Mouse (Mus musculus) midbrain, embryonic 13.5 days (tissue): ENCODE results near the gene Olfr791. TPM values are rescaled to one million over a fixed set of nuclear protein-coding genes. Genes with fewer than 3 reads are reported as not detected.

Source experiments
- ATAC-seq: fragments of 200-750 bp; cut with Nextera tagmentation; 2 replicates; pipeline ENCODE4 v1.8.0; 2017; ENCODE audit warnings: mild to moderate bottlenecking, moderate TSS enrichment, moderate library complexity
- H3K27ac ChIP-seq: fragments of 300-500 bp; sonication (generic); 2 replicates; pipeline ENCODE4 v1.5.1; 2015; ENCODE audit warnings: inconsistent platforms, mild to moderate bottlenecking, moderate library complexity
- H3K27me3 ChIP-seq: fragments of 300-500 bp; sonication (generic); 2 replicates; pipeline ENCODE4 v1.6.1; 2015; ENCODE audit warnings: mild to moderate bottlenecking, inconsistent platforms
- H3K36me3 ChIP-seq: fragments of 300-500 bp; sonication (generic); 2 replicates; pipeline ENCODE4 v1.6.1; 2015; ENCODE audit warnings: mild to moderate bottlenecking, inconsistent platforms
- H3K4me1 ChIP-seq: fragments of 300-500 bp; sonication (generic); replicated peaks from 2 replicates; pipeline ENCODE4 v1.6.1; 2015; ENCODE audit warnings: inconsistent platforms
- H3K4me2 ChIP-seq: fragments of 300-500 bp; sonication (generic); replicated peaks from 2 replicates; pipeline ENCODE4 v1.6.1; 2015; ENCODE audit warnings: moderate library complexity, mild to moderate bottlenecking, inconsistent platforms
- H3K4me3 ChIP-seq: fragments of 300-500 bp; sonication (generic); replicated peaks from 2 replicates; pipeline ENCODE4 v1.5.1; 2015; ENCODE audit warnings: mild to moderate bottlenecking, inconsistent platforms
- H3K9ac ChIP-seq: fragments of 300-500 bp; sonication (generic); replicated peaks from 2 replicates; pipeline ENCODE4 v1.6.1; 2015; ENCODE audit warnings: mild to moderate bottlenecking, inconsistent platforms
- H3K9me3 ChIP-seq: fragments of 300-500 bp; sonication (generic); 2 replicates; pipeline ENCODE4 v1.6.1; 2016; ENCODE audit warnings: mild to moderate bottlenecking, inconsistent platforms
- WGBS: fragments of 180-500 bp; shearing (Covaris S2); methylation state at CpG from one replicate; pipeline ENCODE4 v1.1.7; 2015; 5-methylcytosine and 5-hydroxymethylcytosine counted together
- polyA plus RNA-seq: library from polyadenylated mRNA; unstranded; fragments of >200 nt; fragmentation: Nextera tagmentation; extraction: Ambion mirVana; gene quantifications from 2 replicates; pipeline ENCODE4 v1.2.1, GENCODE M21; 2015

The Olfr791 gene
- polyA plus RNA-seq, result not detected in 2 replicates

DNA sequence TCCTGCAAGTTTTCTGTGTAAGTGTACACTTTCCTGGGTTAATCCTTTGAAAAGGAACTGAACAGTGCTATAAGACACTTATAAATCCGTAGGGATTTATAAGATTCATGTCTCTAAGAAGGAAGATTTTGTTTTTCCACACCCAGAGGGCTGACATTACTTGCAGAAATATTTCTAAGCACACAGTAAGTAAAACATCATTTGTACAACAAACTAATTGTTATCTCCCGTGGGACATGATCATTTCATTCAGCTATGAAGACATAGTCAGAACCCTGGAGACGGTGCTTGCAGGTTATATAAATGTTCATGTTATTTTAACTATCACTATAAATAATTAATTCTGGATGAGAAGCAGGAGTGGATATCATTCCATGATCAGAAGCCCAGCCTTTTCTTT, at the start of gene Olfr791:
TSS of gene Olfr791 (plus strand) at position 301 of the 400 bp plus-strand sequence.
- Histone ChIP-seq H3K4me3 (no peak within 1 kb of the TSS), H3K27me3 (no peaks in the 10 kb centered on the region), H3K9me3 (no peaks in the 10 kb centered on the region), H3K4me1 (no peaks in the 10 kb centered on the region), H3K27ac (no peak within 1 kb of the TSS), H3K4me2 (no peak within 1 kb of the TSS), H3K9ac (no peak within 1 kb of the TSS), H3K36me3 (no peaks in the 10 kb centered on the region)
- 79% methylated on average over 3 of the region's 3 CpGs for WGBS
- no peak for ATAC-seq

DNA sequence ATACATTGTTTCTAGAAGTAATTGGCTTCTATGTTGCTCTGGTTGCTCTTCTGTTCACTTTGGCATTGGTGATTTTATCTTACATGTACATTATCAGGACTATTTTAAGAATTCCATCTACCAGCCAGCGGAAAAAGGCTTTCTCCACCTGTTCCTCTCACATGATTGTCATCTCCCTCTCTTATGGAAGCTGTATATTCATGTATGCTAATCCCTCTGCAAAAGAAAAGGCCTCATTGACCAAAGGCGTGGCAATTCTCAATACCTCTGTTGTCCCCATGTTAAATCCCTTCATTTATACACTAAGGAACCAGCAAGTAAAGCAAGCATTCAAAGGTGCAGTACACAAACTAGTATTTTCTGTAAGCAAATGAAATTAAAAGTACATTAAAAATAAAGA, 48.3 kb upstream of the Olfr791 start:
- Histone ChIP-seq H3K9ac (no peak overlapping the region), H3K27ac (no peak overlapping the region), H3K27me3 (no peaks in the 10 kb centered on the region), H3K4me1 (peaks cover 5% of the 10 kb centered on the region), H3K4me3 (no peak overlapping the region), H3K9me3 (no peaks in the 10 kb centered on the region), H3K4me2 (no peak overlapping the region), H3K36me3 (no peaks in the 10 kb centered on the region)
- WGBS, result 32% methylated on average over 2 of the region's 2 CpGs
- 0 out of 2 replicates have a peak, but pooled peaks have one; percentile 53 for ATAC-seq

DNA sequence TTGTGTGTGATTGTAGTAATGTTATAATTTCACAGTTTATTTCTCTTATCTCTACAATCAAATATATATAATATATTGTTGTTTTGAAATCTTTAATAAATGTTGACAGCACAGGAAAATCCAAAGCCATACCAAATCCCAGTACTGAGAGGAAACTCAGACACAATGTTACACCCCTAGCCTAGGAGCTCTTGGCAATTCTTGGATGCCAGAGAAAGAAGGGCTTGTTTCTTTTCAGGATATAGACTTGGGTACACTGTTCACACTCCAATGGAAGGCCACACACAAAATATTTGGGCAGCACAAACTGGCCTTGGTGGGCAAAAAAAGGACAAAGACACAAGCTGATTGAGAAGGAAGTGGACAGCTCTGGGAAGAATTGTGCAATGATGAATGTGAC, 47.9 kb upstream of the Olfr791 start:
- Histone ChIP-seq H3K36me3 (no peaks in the 10 kb centered on the region), H3K4me1 (peaks cover 5% of the 10 kb centered on the region), H3K27me3 (no peaks in the 10 kb centered on the region), H3K9ac (no peak overlapping the region), H3K9me3 (no peaks in the 10 kb centered on the region), H3K4me3 (no peak overlapping the region), H3K4me2 (no peak overlapping the region), H3K27ac (no peak overlapping the region)
- no peak; the same call in 1 of the 2 replicates for ATAC-seq

DNA sequence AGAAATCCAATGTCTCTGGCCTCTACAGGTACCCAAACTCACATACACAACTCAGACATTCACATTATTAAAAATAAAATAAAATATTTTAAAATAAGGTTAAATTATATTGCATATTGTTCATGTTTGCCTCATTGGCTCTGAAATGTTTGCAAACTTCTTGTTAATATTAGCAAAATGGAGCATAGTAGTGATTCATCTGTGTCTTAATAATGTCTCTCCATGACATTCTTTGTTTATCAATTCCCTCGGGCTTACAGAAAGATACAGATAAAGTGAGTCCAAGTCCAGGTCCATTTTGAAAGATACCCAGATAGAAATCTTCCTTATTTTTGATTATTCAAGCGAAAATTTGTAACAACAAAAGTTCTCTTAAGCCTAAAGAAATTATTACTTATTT, 37.1 kb upstream of the Olfr791 start, which contains the start of gene Olfr789:
TSS of gene Olfr789 (plus strand) at position 301 of the 400 bp plus-strand sequence.
- ATAC-seq, result no peak
- H3K4me3 ChIP-seq, result no peak within 1 kb of the TSS
- H3K4me2 ChIP-seq, result no peak within 1 kb of the TSS
- no peak within 1 kb of the TSS for H3K27ac ChIP-seq
- no peaks in the 10 kb centered on the region for H3K9me3 ChIP-seq
- WGBS, result 75% methylated on average over 2 of the region's 2 CpGs
- no peaks in the 10 kb centered on the region for H3K27me3 ChIP-seq
- no peak within 1 kb of the TSS for H3K9ac ChIP-seq
- H3K4me1 ChIP-seq, result no peaks in the 10 kb centered on the region
- no peaks in the 10 kb centered on the region for H3K36me3 ChIP-seq

DNA sequence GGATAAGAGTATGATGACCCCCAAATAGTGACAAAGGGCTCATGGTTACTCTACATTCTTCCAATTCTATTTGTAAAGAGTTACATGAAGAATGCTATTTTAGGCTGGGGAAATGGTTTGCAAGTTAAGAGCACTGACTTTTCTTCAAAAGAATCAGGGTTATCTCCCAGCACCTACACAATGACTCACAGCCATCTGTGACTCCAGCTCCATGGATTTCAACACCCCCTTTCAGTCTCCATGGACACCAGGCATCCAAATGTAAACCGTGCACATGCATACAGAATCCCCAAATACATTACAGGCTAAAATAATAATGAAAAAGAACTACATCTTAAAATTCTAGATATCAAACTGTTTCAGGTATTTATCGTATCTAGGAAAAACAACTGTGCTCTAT, 31.5 kb upstream of the Olfr791 start:
- 80% methylated on average over 2 of the region's 2 CpGs for WGBS
- no peaks in the 10 kb centered on the region for H3K36me3 ChIP-seq
- H3K9me3 ChIP-seq, result no peaks in the 10 kb centered on the region
- ATAC-seq, result no peak
- no peaks in the 10 kb centered on the region for H3K4me1 ChIP-seq
- H3K4me3 ChIP-seq, result no peak overlapping the region
- H3K4me2 ChIP-seq, result no peak overlapping the region
- H3K9ac ChIP-seq, result no peak overlapping the region
- no peak overlapping the region for H3K27ac ChIP-seq
- H3K27me3 ChIP-seq, result no peaks in the 10 kb centered on the region

DNA sequence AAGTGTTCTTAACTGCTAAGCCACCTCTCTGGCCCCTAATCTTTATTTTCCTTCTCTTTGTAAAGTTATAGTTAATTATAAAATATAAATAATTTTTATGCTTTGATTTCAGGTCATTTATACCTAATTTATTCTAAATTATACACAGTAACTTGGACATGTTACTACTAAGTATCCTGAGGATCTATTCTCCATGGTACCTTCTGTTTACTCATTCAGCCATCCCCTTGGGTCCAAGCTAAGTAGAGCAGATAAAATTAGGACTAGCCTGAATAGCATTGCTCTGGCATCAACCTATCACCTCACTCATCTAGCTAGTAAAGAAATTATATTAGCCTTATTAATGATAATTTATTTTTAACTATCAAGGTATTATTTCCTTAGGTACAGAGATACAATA, 23.4 kb upstream of the Olfr791 start, which contains the start of gene Olfr790:
TSS of gene Olfr790 (plus strand) at position 301 of the 400 bp plus-strand sequence.
- H3K4me3 ChIP-seq, result no peak within 1 kb of the TSS
- H3K9ac ChIP-seq, result no peak within 1 kb of the TSS
- no peaks in the 10 kb centered on the region for H3K9me3 ChIP-seq
- no peaks in the 10 kb centered on the region for H3K4me1 ChIP-seq
- H3K27ac ChIP-seq, result no peak within 1 kb of the TSS
- no peak for ATAC-seq
- no peaks in the 10 kb centered on the region for H3K27me3 ChIP-seq
- H3K36me3 ChIP-seq, result no peaks in the 10 kb centered on the region
- no peak within 1 kb of the TSS for H3K4me2 ChIP-seq

DNA sequence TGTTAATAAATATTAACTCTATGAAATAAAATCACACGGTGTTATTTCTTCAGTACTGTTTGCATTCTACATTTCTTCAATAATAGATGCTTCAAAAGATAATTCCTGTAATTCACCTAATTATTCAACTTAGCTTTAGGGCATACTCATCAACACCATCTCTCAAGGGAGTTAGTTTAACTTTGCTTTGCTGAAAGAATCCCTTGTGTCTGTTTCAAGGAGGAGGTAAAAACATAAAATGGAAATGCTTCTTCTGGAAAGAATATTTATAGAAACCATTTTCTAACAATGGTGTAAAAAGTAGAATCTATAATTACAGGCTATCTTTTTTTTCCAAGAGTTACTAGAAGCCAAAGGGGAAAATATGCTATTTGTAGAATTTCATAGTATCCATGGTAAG, 17.3 kb downstream of the Olfr791 start, which contains the start of gene Olfr792:
TSS of gene Olfr792 (plus strand) at position 301 of the 400 bp plus-strand sequence.
- H3K27me3 ChIP-seq, result no peaks in the 10 kb centered on the region
- H3K27ac ChIP-seq, result no peak within 1 kb of the TSS
- WGBS, result 80% methylated on average over 1 of the region's 1 CpGs
- ATAC-seq, result no peak
- no peaks in the 10 kb centered on the region for H3K36me3 ChIP-seq
- H3K9ac ChIP-seq, result no peak within 1 kb of the TSS
- H3K4me1 ChIP-seq, result no peaks in the 10 kb centered on the region
- no peak within 1 kb of the TSS for H3K4me3 ChIP-seq
- peaks cover under 1% of the 10 kb centered on the region; the same call in 1 of the 2 replicates for H3K9me3 ChIP-seq
- no peak within 1 kb of the TSS for H3K4me2 ChIP-seq

DNA sequence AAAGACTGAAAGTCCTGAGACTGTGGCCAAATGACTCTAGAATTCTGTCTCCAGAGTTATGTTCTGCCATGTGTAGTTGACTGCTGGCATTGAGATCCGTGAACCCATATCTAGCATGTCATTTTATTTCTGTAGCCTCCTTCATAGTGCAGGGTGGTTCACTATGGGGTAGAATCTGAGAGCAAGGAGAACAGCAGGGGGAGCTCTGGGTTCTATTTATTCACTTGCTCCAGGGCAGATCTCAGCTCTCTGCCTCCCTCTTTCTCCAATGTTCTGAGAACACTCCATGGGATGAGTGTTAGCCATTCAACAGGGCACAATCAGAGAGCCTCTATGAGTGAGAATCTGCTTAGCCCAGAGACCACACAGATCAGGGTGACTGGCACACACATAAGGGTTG, 27.8 kb downstream of the Olfr791 start:
- Histone ChIP-seq H3K4me2 (no peak overlapping the region), H3K27me3 (no peaks in the 10 kb centered on the region), H3K36me3 (no peaks in the 10 kb centered on the region), H3K4me3 (no peak overlapping the region), H3K9me3 (peaks cover 2% of the 10 kb centered on the region; the same call in 1 of the 2 replicates), H3K27ac (no peak overlapping the region), H3K4me1 (no peaks in the 10 kb centered on the region), H3K9ac (no peak overlapping the region)
- ATAC-seq, result no peak
- WGBS, result 54% methylated on average over 1 of the region's 1 CpGs

DNA sequence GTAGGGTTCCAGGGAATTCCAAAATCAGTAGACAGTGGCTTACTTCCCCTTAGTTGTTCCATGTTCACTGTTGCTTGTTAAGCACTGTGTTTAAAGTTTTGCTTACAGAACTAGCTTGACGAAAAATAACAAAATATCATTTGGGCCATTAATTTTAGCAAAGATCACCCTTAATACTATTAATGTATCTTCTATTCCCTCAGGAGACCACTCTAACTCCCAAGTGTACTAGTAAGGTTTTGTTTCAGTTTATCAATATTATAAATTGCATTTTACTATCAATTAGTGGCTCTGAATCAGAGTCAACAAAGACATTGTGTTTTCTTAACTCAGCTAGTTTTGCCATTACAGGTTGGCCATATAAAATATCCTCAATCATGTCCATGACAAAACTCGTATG, 45.8 kb downstream of the Olfr791 start, which contains the start of gene Olfr794:
TSS of gene Olfr794 (plus strand) at position 301 of the 400 bp plus-strand sequence.
- no peaks in the 10 kb centered on the region for H3K4me1 ChIP-seq
- no peak within 1 kb of the TSS for H3K4me3 ChIP-seq
- no peak for ATAC-seq
- H3K36me3 ChIP-seq, result no peaks in the 10 kb centered on the region
- 88% methylated on average over 2 of the region's 2 CpGs for WGBS
- H3K9me3 ChIP-seq, result no peaks in the 10 kb centered on the region
- no peaks in the 10 kb centered on the region for H3K27me3 ChIP-seq
- no peak within 1 kb of the TSS for H3K4me2 ChIP-seq
- H3K9ac ChIP-seq, result no peak within 1 kb of the TSS
- H3K27ac ChIP-seq, result no peak within 1 kb of the TSS

DNA sequence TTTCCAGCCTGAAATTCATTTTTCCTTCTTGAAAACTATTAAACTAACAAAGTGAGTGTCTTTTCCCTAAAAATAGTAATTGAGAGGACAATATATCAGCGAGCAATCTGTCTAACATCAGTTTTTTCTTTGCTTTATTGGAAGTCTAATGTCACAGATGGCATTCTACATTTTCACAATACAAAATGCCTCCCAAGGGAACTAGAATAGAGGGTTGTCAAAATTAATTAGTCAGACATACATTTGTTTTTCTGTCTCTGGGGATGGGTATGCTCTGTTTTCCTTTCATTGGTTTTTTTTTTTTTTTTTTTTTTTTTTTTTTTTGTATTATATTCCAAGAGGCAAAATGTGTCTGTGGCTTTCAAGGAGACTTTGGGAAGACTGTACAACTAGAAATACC, 55.5 kb downstream of the Olfr791 start:
- no peak overlapping the region for H3K9ac ChIP-seq
- H3K36me3 ChIP-seq, result no peaks in the 10 kb centered on the region
- ATAC-seq, result no peak
- H3K27me3 ChIP-seq, result no peaks in the 10 kb centered on the region
- no peak overlapping the region for H3K27ac ChIP-seq
- no peaks in the 10 kb centered on the region for H3K9me3 ChIP-seq
- no peak overlapping the region for H3K4me2 ChIP-seq
- no peak overlapping the region for H3K4me3 ChIP-seq
- 43% methylated on average over 1 of the region's 1 CpGs for WGBS
- H3K4me1 ChIP-seq, result no peaks in the 10 kb centered on the region

Other genes starting within 250 kb of the Olfr791 start
- gene Olfr780, start 203.7 kb upstream of the Olfr791 start, polyA plus RNA-seq, result not detected in 2 replicates
- gene Olfr781, start 192.9 kb upstream of the Olfr791 start, polyA plus RNA-seq, result not detected in 2 replicates
- gene Olfr782, start 172.9 kb upstream of the Olfr791 start, polyA plus RNA-seq, result not detected in 2 replicates
- gene Olfr784, start 137.7 kb upstream of the Olfr791 start, polyA plus RNA-seq, result 0.08 TPM in 1 of 2 replicates, not detected in the other
- gene Olfr785, start 116.4 kb upstream of the Olfr791 start, polyA plus RNA-seq, result not detected in 2 replicates
- not detected in 2 replicates for gene Olfr786, start 94.5 kb upstream of the Olfr791 start, polyA plus RNA-seq
- not detected in 2 replicates for gene Olfr787, start 59.9 kb upstream of the Olfr791 start, polyA plus RNA-seq
- not detected in 2 replicates for gene Olfr788, start 50.8 kb upstream of the Olfr791 start, polyA plus RNA-seq
- not detected in 2 replicates for gene Olfr789, start 37.0 kb upstream of the Olfr791 start, polyA plus RNA-seq
- not detected in 2 replicates for gene Olfr790, start 23.3 kb upstream of the Olfr791 start, polyA plus RNA-seq
- not detected in 2 replicates for gene Olfr792, start 17.4 kb downstream of the Olfr791 start, polyA plus RNA-seq
- gene Olfr794, start 45.9 kb downstream of the Olfr791 start, polyA plus RNA-seq, result not detected in 2 replicates
- not detected in 2 replicates for gene Olfr796, start 90.8 kb downstream of the Olfr791 start, polyA plus RNA-seq
- gene Olfr798, start 106.1 kb downstream of the Olfr791 start, polyA plus RNA-seq, result not detected in 2 replicates
- not detected in 2 replicates for gene Olfr799, start 115.7 kb downstream of the Olfr791 start, polyA plus RNA-seq
- not detected in 2 replicates for gene Olfr800, start 135.9 kb downstream of the Olfr791 start, polyA plus RNA-seq
- not detected in 2 replicates for gene Olfr801, start 152.1 kb downstream of the Olfr791 start, polyA plus RNA-seq
- gene Olfr802, start 166.4 kb downstream of the Olfr791 start, polyA plus RNA-seq, result not detected in 2 replicates
- not detected in 2 replicates for gene Olfr803, start 172.5 kb downstream of the Olfr791 start, polyA plus RNA-seq
- not detected in 2 replicates for gene Olfr804, start 181.4 kb downstream of the Olfr791 start, polyA plus RNA-seq
- gene Olfr805, start 207.6 kb downstream of the Olfr791 start, polyA plus RNA-seq, result not detected in 2 replicates
- gene Olfr806, start 220.1 kb downstream of the Olfr791 start, polyA plus RNA-seq, result not detected in 2 replicates
- not detected in 2 replicates for gene Olfr807, start 236.0 kb downstream of the Olfr791 start, polyA plus RNA-seq
- gene Olfr808, start 243.7 kb downstream of the Olfr791 start, polyA plus RNA-seq, result not detected in 2 replicates